Mouse (Mus musculus) lung, adult 2 months (tissue): ENCODE data around the gene 1700012A03Rik. TPM values are rescaled to one million over a fixed set of nuclear protein-coding genes. Genes with fewer than 3 reads are reported as not detected.

Source experiments
- DNase-seq: peaks from one replicate; pipeline ENCODE4 v3.0.0; 2022
- H3K4me1 ChIP-seq: fragments of 200-500 bp; 2 replicates; pipeline ENCODE4 v1.6.1; 2011; ENCODE audit warnings: low read length; ENCODE audit not compliant: control insufficient read depth, insufficient read depth
- H3K4me3 ChIP-seq: fragments of 200-500 bp; replicated peaks from 2 replicates; pipeline ENCODE3; 2011; ENCODE audit warnings: low read depth, mild to moderate bottlenecking, control low read depth, low read length; ENCODE audit errors: extremely low read depth
- CTCF ChIP-seq: fragments of 200-500 bp; IDR thresholded peaks from 2 replicates; pipeline ENCODE4 v1.5.1; 2011; ENCODE audit warnings: mild to moderate bottlenecking, low read length, control low read depth; ENCODE audit not compliant: insufficient read depth
- POLR2A ChIP-seq: fragments of 200-500 bp; IDR thresholded peaks from 2 replicates; pipeline ENCODE4 v1.6.1; 2011; ENCODE audit warnings: low read depth, mild to moderate bottlenecking, control low read depth, low read length, borderline replicate concordance; ENCODE audit errors: extremely low read depth
- WGBS: fragments of 180-500 bp; shearing (Covaris S2); methylation state at CpG from one replicate; pipeline ENCODE4 v1.1.7; 2018; 5-methylcytosine and 5-hydroxymethylcytosine counted together
- polyA plus RNA-seq: library from polyadenylated mRNA; depleted of rRNA; stranded (reverse); fragments of >200 nt; gene quantifications from 2 replicates; pipeline ENCODE4 v1.2.3, GENCODE M21; 2012; rRNA removed

1700012A03Rik gene
- polyA plus RNA-seq = not detected in 2 replicates

DNA sequence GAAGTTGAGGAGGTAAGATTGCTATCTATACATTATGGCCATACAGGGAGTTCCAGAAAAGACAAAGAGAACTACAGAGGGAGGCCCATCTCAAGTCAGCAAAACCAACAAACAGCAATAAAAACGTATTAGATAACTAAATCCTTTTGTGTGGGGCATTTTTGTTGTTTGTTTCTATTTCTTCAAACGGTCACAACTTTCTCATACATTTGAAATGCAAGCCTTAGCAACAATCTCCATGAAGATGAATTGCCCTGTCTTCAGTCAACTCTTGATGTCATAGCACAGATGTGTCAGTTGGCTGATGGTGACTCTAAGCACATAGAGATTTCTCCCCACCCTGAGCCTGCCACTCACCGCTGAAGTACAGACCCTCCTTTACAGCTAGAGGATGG lies at the start of gene 1700012A03Rik:
Gene 1700012A03Rik (plus strand): TSS at position 296 of the 395 bp plus-strand sequence.
- TF ChIP-seq CTCF = no peak
- no peak for TF ChIP-seq POLR2A
- 73% methylated on average over 3 of the region's 3 CpGs for WGBS
- Histone ChIP-seq H3K4me3 (no peak within 1 kb of the TSS), H3K4me1 (no peaks in the 10 kb centered on the region)
- DNase-seq = no peak

DNA sequence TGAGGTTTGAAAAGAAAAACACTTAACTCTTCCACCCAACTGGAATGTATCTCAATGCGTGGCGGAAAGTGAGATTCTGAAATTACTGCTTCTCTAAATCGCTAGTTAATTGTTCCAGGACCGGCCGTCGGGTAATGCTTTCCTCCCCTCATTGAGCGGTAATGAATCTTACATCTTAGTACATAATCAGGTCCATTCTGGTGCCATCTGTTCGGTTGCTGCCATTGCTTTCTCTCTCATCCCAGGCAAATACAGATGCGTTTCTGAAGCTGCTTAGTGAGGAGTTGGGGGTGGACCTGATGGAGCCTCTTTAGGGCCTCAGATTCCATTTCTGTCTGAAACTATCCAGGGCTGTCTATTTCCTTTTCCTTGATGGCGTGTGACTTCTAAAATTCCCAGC lies 45.8 kb upstream of the 1700012A03Rik start:
- Histone ChIP-seq H3K4me3 (no peak overlapping the region), H3K4me1 (no peaks in the 10 kb centered on the region)
- 90% methylated on average over 10 of the region's 10 CpGs for WGBS
- no peak for DNase-seq
- no peak for TF ChIP-seq CTCF
- TF ChIP-seq POLR2A = no peak

DNA sequence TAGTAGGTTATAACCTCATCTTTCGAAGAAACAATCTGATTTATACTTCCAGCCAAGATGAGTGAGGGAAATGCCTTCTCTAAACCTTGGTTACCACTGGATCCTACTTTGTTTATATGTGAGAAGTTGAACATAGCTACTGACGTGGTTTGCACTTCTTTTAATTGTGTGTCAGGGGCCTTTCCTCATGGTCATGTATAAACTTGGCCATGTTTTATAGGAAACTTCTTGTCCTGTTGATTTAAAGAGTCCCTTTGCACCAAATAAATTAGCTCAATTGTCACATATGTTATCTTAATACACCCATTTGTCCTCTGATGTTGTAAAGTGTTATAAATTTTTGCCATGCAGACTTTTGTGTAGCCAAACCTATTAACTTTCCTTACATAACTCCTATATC lies 44.1 kb upstream of the 1700012A03Rik start:
- WGBS = 44% methylated on average over 2 of the region's 2 CpGs
- DNase-seq = no peak
- Histone ChIP-seq H3K4me1 (no peaks in the 10 kb centered on the region), H3K4me3 (no peak overlapping the region)
- TF ChIP-seq CTCF (no peak), POLR2A (no peak)

DNA sequence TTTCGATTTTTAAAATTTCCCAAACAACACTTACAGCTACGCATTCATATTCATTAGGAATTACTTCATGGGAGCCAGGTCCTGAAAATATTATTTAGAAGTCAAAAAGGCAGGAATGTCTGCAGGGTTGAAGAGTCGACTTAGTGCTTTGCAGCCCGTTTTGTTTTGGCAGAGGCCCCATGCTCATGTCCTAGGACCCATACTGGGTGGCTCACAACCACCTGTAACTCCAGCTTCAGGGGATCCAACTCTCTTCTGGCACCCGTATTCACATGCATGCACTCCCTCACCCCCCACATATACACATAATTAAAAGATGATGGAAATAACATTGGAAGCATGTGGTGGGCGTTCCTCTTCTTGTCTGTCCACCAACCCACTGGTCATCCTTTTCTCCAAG lies 43.7 kb upstream of the 1700012A03Rik start:
- H3K4me1 ChIP-seq = no peaks in the 10 kb centered on the region
- no peak for TF ChIP-seq POLR2A
- no peak for TF ChIP-seq CTCF
- no peak overlapping the region for H3K4me3 ChIP-seq
- no peak for DNase-seq
- 65% methylated on average over 6 of the region's 6 CpGs for WGBS

DNA sequence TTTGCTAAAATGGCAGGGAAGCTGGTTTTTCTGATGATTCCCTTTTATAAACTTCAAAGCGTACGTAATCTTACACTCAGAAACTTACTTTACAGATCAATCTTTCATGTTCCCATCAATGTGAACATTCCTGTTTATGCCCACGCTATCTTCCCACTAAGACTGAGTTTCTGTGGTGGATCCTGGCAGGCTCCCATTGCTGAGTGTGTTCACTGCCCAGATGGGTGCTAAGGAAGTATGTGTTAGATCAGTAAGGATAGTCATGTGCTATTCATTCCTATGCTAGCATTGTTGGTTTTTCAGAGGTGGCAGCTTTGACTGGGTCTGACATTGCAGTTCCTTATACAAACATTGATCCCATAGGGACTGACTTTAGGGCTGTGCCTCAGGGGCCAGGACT lies 42.7 kb upstream of the 1700012A03Rik start:
- no peak overlapping the region for H3K4me3 ChIP-seq
- 93% methylated on average over 3 of the region's 3 CpGs for WGBS
- H3K4me1 ChIP-seq = no peaks in the 10 kb centered on the region
- TF ChIP-seq CTCF (no peak), POLR2A (no peak)
- DNase-seq = no peak

DNA sequence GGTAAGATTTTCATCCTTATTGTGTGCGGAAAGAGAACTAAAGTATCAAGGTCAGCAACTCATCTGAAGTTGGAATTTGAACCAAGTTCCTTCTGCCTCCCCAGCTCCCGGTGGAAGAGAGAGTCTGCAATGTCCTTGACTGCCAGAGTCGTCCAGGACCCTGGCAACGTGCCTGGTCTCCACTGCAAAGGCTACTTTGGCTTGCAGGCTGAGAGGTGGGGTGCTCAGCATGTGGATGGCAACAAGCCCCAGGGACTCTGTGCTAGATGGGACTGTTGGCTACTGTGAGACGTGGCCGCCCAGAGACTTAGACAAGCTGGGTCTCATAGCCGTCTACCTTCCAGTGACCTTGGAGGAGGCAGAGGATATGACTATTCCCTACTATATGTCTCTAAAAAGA lies 33.2 kb upstream of the 1700012A03Rik start:
- WGBS = 59% methylated on average over 7 of the region's 7 CpGs
- DNase-seq = no peak

DNA sequence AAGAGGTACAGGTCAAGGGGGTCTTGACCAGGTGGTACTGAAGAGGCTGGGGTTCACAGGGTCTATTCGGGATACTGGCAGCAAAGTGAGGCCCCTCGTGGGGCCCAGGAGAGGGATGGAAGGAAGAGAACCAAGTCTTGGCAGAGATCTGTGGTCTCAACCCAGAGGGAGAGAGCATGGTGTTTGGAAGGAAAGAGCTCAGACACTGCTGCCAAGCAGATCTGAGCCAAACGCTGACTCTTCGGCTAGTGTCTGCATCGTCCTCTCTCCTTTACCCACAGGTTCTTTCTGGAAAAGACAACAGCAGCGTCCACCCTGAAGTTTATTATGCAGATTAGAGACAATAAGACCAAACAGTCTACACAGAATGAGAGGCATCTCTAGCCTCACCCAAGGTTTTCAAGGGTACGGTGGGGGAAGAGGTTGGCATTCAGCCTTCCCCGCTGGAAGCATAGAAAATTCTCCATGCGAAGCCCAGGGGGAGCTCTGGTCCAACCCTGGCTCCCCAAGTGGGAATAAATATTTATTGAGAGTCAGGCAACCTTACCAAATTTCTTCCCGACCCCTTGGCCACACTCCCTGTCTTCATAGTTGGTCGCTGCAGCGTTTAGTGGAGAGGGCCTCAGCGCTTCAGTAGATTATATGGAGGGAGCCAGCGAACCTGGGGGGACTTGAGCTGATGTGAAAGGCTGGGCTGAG lies 32.5 kb upstream of the 1700012A03Rik start:
- DNase-seq = no peak
- Histone ChIP-seq H3K4me1 (no peaks in the 10 kb centered on the region), H3K4me3 (no peak overlapping the region)
- TF ChIP-seq POLR2A = no peak
- no peak for TF ChIP-seq CTCF
- 62% methylated on average over 14 of the region's 14 CpGs for WGBS

More for the DNA sequence above, 33.2 kb upstream of the 1700012A03Rik start:
- Histone ChIP-seq H3K4me3 (no peak overlapping the region), H3K4me1 (no peaks in the 10 kb centered on the region)
- TF ChIP-seq POLR2A (no peak), CTCF (no peak)

DNA sequence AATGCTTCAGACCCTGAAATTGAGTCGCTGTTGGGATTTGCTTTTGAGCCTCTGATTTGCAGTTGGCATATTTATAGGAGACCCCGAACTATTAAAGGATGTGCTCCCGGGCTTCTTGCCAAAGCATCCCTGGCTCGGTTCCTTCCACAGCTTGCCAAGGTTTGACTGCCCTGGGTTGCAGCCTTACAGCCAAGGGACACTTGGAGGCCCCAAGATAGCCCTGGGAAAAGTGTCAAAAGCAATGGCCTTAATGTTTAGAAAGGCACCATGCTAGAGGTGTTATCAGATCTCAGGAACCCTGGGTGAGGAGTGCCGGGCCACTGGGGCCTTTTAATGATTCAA lies 32.0 kb upstream of the 1700012A03Rik start:
- TF ChIP-seq CTCF (no peak), POLR2A (no peak)
- no peak for DNase-seq
- WGBS = 38% methylated on average over 5 of the region's 5 CpGs
- no peak overlapping the region for H3K4me3 ChIP-seq
- H3K4me1 ChIP-seq = no peaks in the 10 kb centered on the region

DNA sequence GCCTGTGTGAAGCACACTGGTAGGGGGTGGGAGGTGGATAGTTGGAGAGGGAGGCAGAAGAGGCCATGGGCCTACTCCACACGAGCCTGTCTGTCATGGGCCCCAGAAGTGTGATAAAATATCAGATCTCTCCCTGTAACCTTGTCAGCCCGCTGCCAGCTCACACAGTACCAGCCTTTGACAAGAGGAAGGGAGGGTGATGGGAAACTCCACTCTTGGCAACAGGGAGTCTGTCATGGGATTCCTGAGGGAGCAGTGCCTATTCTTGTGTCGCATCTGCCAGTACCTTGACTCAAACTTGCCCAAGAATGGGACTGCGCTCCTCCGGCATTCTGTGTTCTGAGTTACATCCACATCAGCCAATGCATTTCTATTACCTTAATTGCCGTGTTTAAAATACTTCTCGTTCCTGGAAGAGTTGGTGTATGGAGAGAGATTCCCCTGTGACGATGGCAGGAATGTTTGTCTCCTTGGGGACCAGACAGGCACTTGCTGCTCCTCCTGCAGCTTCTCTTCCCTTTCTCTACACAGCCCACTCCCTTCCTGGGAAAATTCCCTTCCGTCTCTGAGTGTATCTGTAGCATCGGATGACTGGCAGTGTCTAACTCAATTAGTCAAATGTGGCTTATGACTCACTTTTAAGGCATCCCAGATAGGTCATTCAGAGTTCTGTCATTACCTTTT lies 28.1 kb upstream of the 1700012A03Rik start:
- no peak overlapping the region for H3K4me3 ChIP-seq
- TF ChIP-seq POLR2A (no peak), CTCF (no peak)
- DNase-seq = no peak
- no peaks in the 10 kb centered on the region for H3K4me1 ChIP-seq
- 76% methylated on average over 10 of the region's 10 CpGs for WGBS

DNA sequence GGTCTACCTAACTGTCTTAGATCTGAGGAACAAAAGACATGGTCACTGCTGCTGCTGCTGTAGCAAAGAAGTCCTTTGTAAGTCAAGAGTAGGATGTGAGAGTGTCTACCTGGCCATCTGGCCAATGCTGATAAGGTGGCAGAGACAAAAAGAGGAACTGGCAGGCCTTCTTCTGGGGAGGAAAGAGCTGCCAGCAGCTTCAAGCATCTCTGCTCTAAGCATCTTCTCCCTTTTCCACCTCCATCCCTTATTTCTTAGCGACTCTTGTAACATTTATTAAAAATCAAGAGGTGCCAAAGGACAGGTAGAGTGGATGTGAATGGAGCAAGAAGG lies 27.5 kb upstream of the 1700012A03Rik start:
- 90% methylated on average over 1 of the region's 1 CpGs for WGBS
- no peak for TF ChIP-seq CTCF
- TF ChIP-seq POLR2A = no peak
- DNase-seq = no peak
- no peaks in the 10 kb centered on the region for H3K4me1 ChIP-seq
- H3K4me3 ChIP-seq = no peak overlapping the region
